ENCODE assay signal across 17 mouse cellular contexts in genomic region chr12:16512991-16513390, GRCm38 (mm10).
"Had no signal": no experiment of that assay in that cellular context is flagged by ENCODE, and none has a peak within 500 bp of the region (broad histone marks: within the 10 kb centered on the region; RNA-seq: fewer than 3 reads in every experiment).

No protein-coding gene starts in this region.

- H3K27me3 ChIP-seq: neural tube, embryonic 12.5 days; neural tube, embryonic 13.5 days; neural tube, embryonic 15.5 days; stomach, embryonic 15.5 days had no signal

- H3K4me1 ChIP-seq: stomach, embryonic 15.5 days had no signal

- H3K4me3 ChIP-seq: neural tube, embryonic 12.5 days; neural tube, embryonic 13.5 days; neural tube, embryonic 15.5 days; stomach, embryonic 15.5 days had no signal

- H3K36me3 ChIP-seq: neural tube, embryonic 12.5 days; neural tube, embryonic 13.5 days; neural tube, embryonic 15.5 days; stomach, embryonic 15.5 days had no signal

- H3K27ac ChIP-seq: neural tube, embryonic 12.5 days; neural tube, embryonic 13.5 days; neural tube, embryonic 15.5 days; stomach, embryonic 15.5 days; stomach, postnatal 0 days had no signal

- DNase-seq: retina, postnatal 1 day; right cerebral cortex, adult 18-20 months; right cerebral cortex, postnatal 14 days; right cerebral cortex, postnatal 25 days; right cerebral cortex, postnatal 4 days; spleen, adult 18-20 months; thymus, adult 18-20 months; thymus, adult 2 months; thymus, postnatal 14 days; thymus, postnatal 25 days; thymus, postnatal 36 days; thymus, postnatal 4 days had no signal

- H3K9me3 ChIP-seq: neural tube, embryonic 12.5 days; neural tube, embryonic 13.5 days; neural tube, embryonic 15.5 days; stomach, embryonic 15.5 days had no signal
